Mouse (Mus musculus): ENCODE measurements around the gene Gm4737.
A peak's percentile ranks its signal among the peaks of the same experiment; 100 is the strongest.
"Not testable (repeated sequence)": the region's sequence is repeated elsewhere in the genome, so short reads cannot be mapped to it uniquely, and the experiment has no call there.

Gene Gm4737

GRCm38 (mm10) chr16:46154832-46155231 lies at the start of gene Gm4737:
TSS of gene Gm4737 (minus strand) at chr16:46155077.
- not testable (repeated sequence) for DNase-seq (ENCODE audit: low read depth in 2 of 2, low spot score in 2 of 2)

GRCm38 (mm10) chr16:46195792-46196191 lies 40.9 kb upstream of the Gm4737 start:
- DNase-seq (ENCODE audit: low read depth in 2 of 2, low spot score in 2 of 2), result no peak

- DNase-seq (ENCODE audit: low read depth in 2 of 2, low spot score in 2 of 2), result no peak
Measured at GRCm38 (mm10) chr16:46183096-46183495, 28.2 kb upstream of the Gm4737 start.

- no peak for DNase-seq (ENCODE audit: low read depth in 2 of 2, low spot score in 2 of 2)
Measured at GRCm38 (mm10) chr16:46178121-46178801, 23.4 kb upstream of the Gm4737 start.

GRCm38 (mm10) chr16:46173039-46173438 lies 18.2 kb upstream of the Gm4737 start:
- DNase-seq (ENCODE audit: low read depth in 2 of 2, low spot score in 2 of 2), result no peak

GRCm38 (mm10) chr16:46166971-46167370 lies 12.1 kb upstream of the Gm4737 start:
- no peak for DNase-seq (ENCODE audit: low read depth in 2 of 2, low spot score in 2 of 2)

GRCm38 (mm10) chr16:46165305-46165704 lies 10.4 kb upstream of the Gm4737 start:
- no peak for DNase-seq (ENCODE audit: low read depth in 2 of 2, low spot score in 2 of 2)

GRCm38 (mm10) chr16:46151141-46151540 lies 3.7 kb downstream of the Gm4737 start:
- DNase-seq (ENCODE audit: low read depth in 2 of 2, low spot score in 2 of 2), result no peak

- no peak for DNase-seq (ENCODE audit: low read depth in 2 of 2, low spot score in 2 of 2)
Measured at GRCm38 (mm10) chr16:46148661-46149341, 6.1 kb downstream of the Gm4737 start.

- DNase-seq (ENCODE audit: low read depth in 2 of 2, low spot score in 2 of 2), result no peak
Measured at GRCm38 (mm10) chr16:46146962-46147361, 7.9 kb downstream of the Gm4737 start.

GRCm38 (mm10) chr16:46122238-46122637 lies 32.6 kb downstream of the Gm4737 start:
- no peak for DNase-seq (ENCODE audit: low read depth in 2 of 2, low spot score in 2 of 2)

GRCm38 (mm10) chr16:46121420-46121819 lies 33.5 kb downstream of the Gm4737 start:
- peak; percentile 23 for DNase-seq (ENCODE audit: low read depth in 2 of 2, low spot score in 2 of 2)

GRCm38 (mm10) chr16:46120607-46121006 lies 34.3 kb downstream of the Gm4737 start:
- no peak for DNase-seq (ENCODE audit: low read depth in 2 of 2, low spot score in 2 of 2)

- peak; percentile 57 to 64 for DNase-seq (ENCODE audit: low read depth in 2 of 2, low spot score in 2 of 2)
Measured at GRCm38 (mm10) chr16:46120020-46120419, 34.9 kb downstream of the Gm4737 start, which contains the start of gene Cd96. TSS of gene Cd96 (minus strand) at chr16:46120251.

GRCm38 (mm10) chr16:46117645-46118044 lies 37.2 kb downstream of the Gm4737 start:
- DNase-seq (ENCODE audit: low read depth in 2 of 2, low spot score in 2 of 2), result no peak

- DNase-seq (ENCODE audit: low read depth in 2 of 2, low spot score in 2 of 2), result no peak
Measured at GRCm38 (mm10) chr16:46114727-46115126, 40.1 kb downstream of the Gm4737 start.

GRCm38 (mm10) chr16:46109536-46109935 lies 45.3 kb downstream of the Gm4737 start:
- no peak for DNase-seq (ENCODE audit: low read depth in 2 of 2, low spot score in 2 of 2)

GRCm38 (mm10) chr16:46107431-46107830 lies 47.4 kb downstream of the Gm4737 start:
- no peak for DNase-seq (ENCODE audit: low read depth in 2 of 2, low spot score in 2 of 2)

GRCm38 (mm10) chr16:46104491-46104890 lies 50.4 kb downstream of the Gm4737 start:
- no peak for DNase-seq (ENCODE audit: low read depth in 2 of 2, low spot score in 2 of 2)
